Mouse (Mus musculus): ENCODE measurements at regions not wholly inside any gene's neighbourhood (a gene's known extent, or its start where the extent isn't known, plus 50 kb on each side); places are given as distances from the start of the nearest gene placed in this dataset.

GRCm38 (mm10) chr16:85307940-85308339, 134.4 kb upstream of the App start:
- DNase-seq (ENCODE audit: low spot score) (no peak), ATAC-seq (ENCODE audit: insufficient read depth, low read depth) (no peak)
- H3K27me3 ChIP-seq (ENCODE audit: control insufficient read depth, insufficient read depth, low read length), result no peaks in the 10 kb centered on the region
- 64% methylated on average over 7 of the region's 7 CpGs for WGBS
- no peaks in the 10 kb centered on the region for H3K9me3 ChIP-seq (replicated peaks; ENCODE audit: control insufficient read depth, low read length)
- H3K36me3 ChIP-seq (replicated peaks; ENCODE audit: control insufficient read depth, insufficient read depth, low read length), result no peaks in the 10 kb centered on the region
- H3K27ac ChIP-seq (ENCODE audit: low read depth), result no peak overlapping the region
- H3K4me3 ChIP-seq (ENCODE audit: low read depth, low read length), result no peak overlapping the region
- TF ChIP-seq CTCF (IDR thresholded peaks at IDR 0.05; ENCODE audit: low read depth), result no peak
- no peak for TF ChIP-seq EP300 (IDR thresholded peaks at IDR 0.05; ENCODE audit: low read depth)
- H3K4me1 ChIP-seq (ENCODE audit: control insufficient read depth, insufficient read depth), result no peaks in the 10 kb centered on the region
- H3K9ac ChIP-seq (replicated peaks; ENCODE audit: low read depth, low read length), result no peak overlapping the region
- H3K4me2 ChIP-seq (ENCODE audit: low read depth, low read length), result no peak overlapping the region

- Histone ChIP-seq H3K36me3 (replicated peaks; ENCODE audit: control insufficient read depth, insufficient read depth, low read length) (no peaks in the 10 kb centered on the region), H3K27ac (ENCODE audit: low read depth) (no peak overlapping the region), H3K4me3 (ENCODE audit: low read depth, low read length) (no peak overlapping the region), H3K9me3 (replicated peaks; ENCODE audit: control insufficient read depth, low read length) (no peaks in the 10 kb centered on the region), H3K4me2 (ENCODE audit: low read depth, low read length) (no peak overlapping the region), H3K4me1 (ENCODE audit: control insufficient read depth, insufficient read depth) (no peaks in the 10 kb centered on the region), H3K27me3 (ENCODE audit: control insufficient read depth, insufficient read depth, low read length) (no peaks in the 10 kb centered on the region), H3K9ac (replicated peaks; ENCODE audit: low read depth, low read length) (no peak overlapping the region)
- TF ChIP-seq EP300 (IDR thresholded peaks at IDR 0.05; ENCODE audit: low read depth) (no peak), CTCF (IDR thresholded peaks at IDR 0.05; ENCODE audit: low read depth) (no peak)
- WGBS, result 71% methylated on average over 13 of the region's 13 CpGs
- DNase-seq (ENCODE audit: low spot score) (no peak), ATAC-seq (ENCODE audit: insufficient read depth, low read depth) (no peak)
Observed at GRCm38 (mm10) chr16:85300092-85300853, 126.7 kb upstream of the App start.

- Histone ChIP-seq H3K27me3 (ENCODE audit: control insufficient read depth, insufficient read depth, low read length) (no peaks in the 10 kb centered on the region), H3K4me1 (ENCODE audit: control insufficient read depth, insufficient read depth) (no peaks in the 10 kb centered on the region), H3K9ac (replicated peaks; ENCODE audit: low read depth, low read length) (no peak overlapping the region), H3K9me3 (replicated peaks; ENCODE audit: control insufficient read depth, low read length) (no peaks in the 10 kb centered on the region), H3K4me2 (ENCODE audit: low read depth, low read length) (no peak overlapping the region), H3K27ac (ENCODE audit: low read depth) (no peak overlapping the region), H3K4me3 (ENCODE audit: low read depth, low read length) (no peak overlapping the region), H3K36me3 (replicated peaks; ENCODE audit: control insufficient read depth, insufficient read depth, low read length) (no peaks in the 10 kb centered on the region)
- WGBS, result 30% methylated on average over 2 of the region's 2 CpGs
- ATAC-seq (ENCODE audit: insufficient read depth, low read depth), result no peak
- peak; percentile 9 for DNase-seq (ENCODE audit: low spot score)
- TF ChIP-seq EP300 (IDR thresholded peaks at IDR 0.05; ENCODE audit: low read depth) (no peak), CTCF (IDR thresholded peaks at IDR 0.05; ENCODE audit: low read depth) (no peak)
Observed at GRCm38 (mm10) chr16:85298559-85298958, 125.0 kb upstream of the App start.

- 85% methylated on average over 9 of the region's 9 CpGs for WGBS
Observed at GRCm38 (mm10) chr16:85290986-85291952, 117.7 kb upstream of the App start.

GRCm38 (mm10) chr16:85277862-85278261, 104.3 kb upstream of the App start:
- H3K27me3 ChIP-seq (ENCODE audit: control insufficient read depth, insufficient read depth, low read length), result no peaks in the 10 kb centered on the region
- H3K4me2 ChIP-seq (ENCODE audit: low read depth, low read length), result no peak overlapping the region
- ATAC-seq (ENCODE audit: insufficient read depth, low read depth) (no peak), DNase-seq (ENCODE audit: low spot score) (no peak)
- no peaks in the 10 kb centered on the region for H3K9me3 ChIP-seq (replicated peaks; ENCODE audit: control insufficient read depth, low read length)
- no peak overlapping the region for H3K9ac ChIP-seq (replicated peaks; ENCODE audit: low read depth, low read length)
- H3K4me3 ChIP-seq (ENCODE audit: low read depth, low read length), result no peak overlapping the region
- WGBS, result 62% methylated on average over 1 of the region's 1 CpGs
- no peak for TF ChIP-seq CTCF (IDR thresholded peaks at IDR 0.05; ENCODE audit: low read depth)
- no peak overlapping the region for H3K27ac ChIP-seq (ENCODE audit: low read depth)
- no peaks in the 10 kb centered on the region for H3K4me1 ChIP-seq (ENCODE audit: control insufficient read depth, insufficient read depth)
- no peaks in the 10 kb centered on the region for H3K36me3 ChIP-seq (replicated peaks; ENCODE audit: control insufficient read depth, insufficient read depth, low read length)

More at GRCm38 (mm10) chr16:85290986-85291952, 117.7 kb upstream of the App start:
- no peak overlapping the region for H3K27ac ChIP-seq (ENCODE audit: low read depth)
- DNase-seq (ENCODE audit: low spot score), result no peak
- H3K36me3 ChIP-seq (replicated peaks; ENCODE audit: control insufficient read depth, insufficient read depth, low read length), result no peaks in the 10 kb centered on the region
- no peak overlapping the region for H3K9ac ChIP-seq (replicated peaks; ENCODE audit: low read depth, low read length)
- no peak overlapping the region for H3K4me2 ChIP-seq (ENCODE audit: low read depth, low read length)
- no peaks in the 10 kb centered on the region for H3K4me1 ChIP-seq (ENCODE audit: control insufficient read depth, insufficient read depth)
- no peaks in the 10 kb centered on the region for H3K27me3 ChIP-seq (ENCODE audit: control insufficient read depth, insufficient read depth, low read length)
- no peak overlapping the region for H3K4me3 ChIP-seq (ENCODE audit: low read depth, low read length)
- H3K9me3 ChIP-seq (replicated peaks; ENCODE audit: control insufficient read depth, low read length), result no peaks in the 10 kb centered on the region
- TF ChIP-seq CTCF (IDR thresholded peaks at IDR 0.05; ENCODE audit: low read depth) (no peak), EP300 (IDR thresholded peaks at IDR 0.05; ENCODE audit: low read depth) (no peak)
- ATAC-seq (ENCODE audit: insufficient read depth, low read depth), result no peak

All from heart, postnatal 0 days (tissue).